Mouse (Mus musculus) erythroblast, embryonic 14.5 days (primary cell): ENCODE measurements around the gene Ntm.

ENCODE experiments used
- GATA1 ChIP-seq: IDR thresholded peaks from 2 replicates; pipeline ENCODE4 v1.6.1; 2012; ENCODE audit warnings: low read length, inconsistent platforms, mixed read lengths
- TAL1 ChIP-seq: IDR thresholded peaks from 3 replicates; pipeline ENCODE4 v1.6.1; 2012; ENCODE audit warnings: low read length, inconsistent platforms, mixed read lengths

DNA sequence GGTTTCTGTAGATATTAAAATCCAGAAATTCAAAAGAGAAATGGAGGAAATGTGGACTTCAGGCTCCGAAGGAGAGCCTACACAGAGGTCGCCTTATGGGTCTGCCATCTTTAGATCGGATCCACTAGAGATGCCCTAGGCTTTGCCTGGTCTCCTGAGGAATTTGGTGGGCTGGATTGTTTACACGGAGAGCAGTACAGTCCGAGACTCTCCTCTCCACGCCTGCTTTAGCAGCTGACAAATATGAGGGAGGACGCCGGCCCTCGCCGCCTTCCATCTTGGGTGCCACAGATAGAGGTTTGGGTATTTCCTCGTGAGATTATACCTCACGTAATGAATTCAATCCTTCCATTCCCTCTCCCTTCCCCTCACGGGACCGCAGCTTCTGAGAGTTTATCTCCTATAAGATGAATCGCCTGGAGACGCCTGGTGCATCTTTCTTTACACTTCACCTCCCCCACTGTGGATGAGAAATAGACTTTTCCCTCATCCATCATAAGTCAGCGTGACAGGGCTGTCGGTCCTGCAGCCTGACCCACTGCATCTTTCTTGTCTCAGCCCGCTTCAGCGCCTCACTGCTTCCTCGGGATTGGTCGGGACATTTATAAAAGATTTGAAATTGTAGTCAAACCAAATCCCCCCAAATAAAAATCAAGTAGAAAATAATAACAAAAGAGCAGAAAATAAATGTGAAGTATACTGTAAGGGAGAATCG lies 191.7 kb downstream of the Ntm start:
- TF ChIP-seq GATA1 = no peak
- no peak for TF ChIP-seq TAL1
